Mouse (Mus musculus): ENCODE measurements around the gene B3galnt1. TPM values are rescaled to one million over a fixed set of nuclear protein-coding genes. Genes with fewer than 3 reads are reported as not detected.

The B3galnt1 gene
- total RNA-seq, 2 experiments from 2014 or later = 49.0 to 58.5 TPM

GRCm38 (mm10) chr3:69559975-69560330, 38.8 kb downstream of the B3galnt1 start:
- no peak for DNase-seq (ENCODE audit: extremely low spot score in 1 of 2, low spot score in 2 of 2)
- H3K4me3 ChIP-seq = no peak overlapping the region
- no peak for TF ChIP-seq CTCF (IDR thresholded peaks at IDR 0.05)
- peak overlapping the region; percentile 5; the same call in 1 of the 2 replicates for H3K27ac ChIP-seq
- intact Hi-C loops (cut with DNase I) = no loop called here

GRCm38 (mm10) chr3:69559316-69559974, 39.3 kb downstream of the B3galnt1 start:
- TF ChIP-seq CTCF (IDR thresholded peaks at IDR 0.05) = no peak
- no peak for DNase-seq (ENCODE audit: extremely low spot score in 1 of 2, low spot score in 2 of 2)
- H3K4me3 ChIP-seq = no peak overlapping the region
- intact Hi-C loops (cut with DNase I) = no loop called here
- H3K27ac ChIP-seq = peak overlapping the region; percentile 41; the same call in 1 of the 2 replicates

- intact Hi-C loops (cut with DNase I) = no loop called here
- Histone ChIP-seq H3K27ac (no peak overlapping the region), H3K4me3 (no peak overlapping the region)
- DNase-seq (ENCODE audit: extremely low spot score in 1 of 2, low spot score in 2 of 2) = no peak
- no peak for TF ChIP-seq CTCF (IDR thresholded peaks at IDR 0.05)
These were observed 42.5 kb downstream of the B3galnt1 start for GRCm38 (mm10) chr3:69556092-69556778.

GRCm38 (mm10) chr3:69555511-69555910, 43.2 kb downstream of the B3galnt1 start:
- Histone ChIP-seq H3K27ac (no peak overlapping the region), H3K4me3 (no peak overlapping the region)
- intact Hi-C loops (cut with DNase I) = no loop called here
- TF ChIP-seq CTCF (IDR thresholded peaks at IDR 0.05) = no peak
- no peak for DNase-seq (ENCODE audit: extremely low spot score in 1 of 2, low spot score in 2 of 2)

GRCm38 (mm10) chr3:69549602-69550001, 49.2 kb downstream of the B3galnt1 start:
- no peak for TF ChIP-seq CTCF (IDR thresholded peaks at IDR 0.05)
- intact Hi-C loops (cut with DNase I) = no loop called here
- DNase-seq (ENCODE audit: extremely low spot score in 1 of 2, low spot score in 2 of 2) = no peak
- Histone ChIP-seq H3K27ac (no peak overlapping the region), H3K4me3 (no peak overlapping the region)

GRCm38 (mm10) chr3:69548704-69549455, 49.9 kb downstream of the B3galnt1 start:
- no peak for TF ChIP-seq CTCF (IDR thresholded peaks at IDR 0.05)
- Histone ChIP-seq H3K27ac (no peak overlapping the region), H3K4me3 (no peak overlapping the region)
- no peak for DNase-seq (ENCODE audit: extremely low spot score in 1 of 2, low spot score in 2 of 2)
- intact Hi-C loops (cut with DNase I) = no loop called here

- no peak for DNase-seq (ENCODE audit: extremely low spot score in 1 of 2, low spot score in 2 of 2)
- Histone ChIP-seq H3K27ac (no peak overlapping the region), H3K4me3 (no peak overlapping the region)
- intact Hi-C loops (cut with DNase I) = no loop called here
- TF ChIP-seq CTCF (IDR thresholded peaks at IDR 0.05) = no peak
These were observed 53.7 kb downstream of the B3galnt1 start for GRCm38 (mm10) chr3:69545017-69545416.

- no peak for TF ChIP-seq CTCF (IDR thresholded peaks at IDR 0.05)
- no peak overlapping the region for H3K27ac ChIP-seq
- intact Hi-C loops (cut with DNase I) = no loop called here
- no peak overlapping the region for H3K4me3 ChIP-seq
- DNase-seq (ENCODE audit: extremely low spot score in 1 of 2, low spot score in 2 of 2) = no peak
These were observed 55.0 kb downstream of the B3galnt1 start for GRCm38 (mm10) chr3:69543730-69544129.

GRCm38 (mm10) chr3:69542962-69543361, 55.8 kb downstream of the B3galnt1 start:
- no peak for TF ChIP-seq CTCF (IDR thresholded peaks at IDR 0.05)
- no peak overlapping the region for H3K27ac ChIP-seq

GRCm38 (mm10) chr3:69535941-69536647, 62.7 kb downstream of the B3galnt1 start:
- TF ChIP-seq CTCF (IDR thresholded peaks at IDR 0.05) = no peak
- intact Hi-C loops (cut with DNase I) = no loop called here
- no peak overlapping the region for H3K4me3 ChIP-seq
- no peak for DNase-seq (ENCODE audit: extremely low spot score in 1 of 2, low spot score in 2 of 2)
- no peak overlapping the region for H3K27ac ChIP-seq

More at GRCm38 (mm10) chr3:69542962-69543361, 55.8 kb downstream of the B3galnt1 start:
- no peak overlapping the region for H3K4me3 ChIP-seq
- DNase-seq (ENCODE audit: extremely low spot score in 1 of 2, low spot score in 2 of 2) = peak in 1 of 2 experiments; percentile 32
- intact Hi-C loops (cut with DNase I) = no loop called here

- intact Hi-C loops (cut with DNase I) = no loop called here
- Histone ChIP-seq H3K4me3 (no peak overlapping the region), H3K27ac (no peak overlapping the region)
These were observed 63.3 kb downstream of the B3galnt1 start for GRCm38 (mm10) chr3:69535486-69535885.

More at GRCm38 (mm10) chr3:69535486-69535885, 63.3 kb downstream of the B3galnt1 start:
- TF ChIP-seq CTCF (IDR thresholded peaks at IDR 0.05) = no peak
- no peak for DNase-seq (ENCODE audit: extremely low spot score in 1 of 2, low spot score in 2 of 2)
